Mouse (Mus musculus): ENCODE measurements around the gene Alas2. TPM values are rescaled to one million over a fixed set of nuclear protein-coding genes. Genes with fewer than 3 reads are reported as not detected.

Gene Alas2
- polyA plus RNA-seq (2012; ENCODE audit: insufficient read depth, insufficient read length, missing spikeins): 2.2 and 18.3 TPM in 2 replicates

- Histone ChIP-seq H3K4me3 (ENCODE audit: insufficient read depth, low read depth, low read length) (no peak within 1 kb of the TSS), H3K27ac (replicated peaks; ENCODE audit: low read depth, low read length) (no peak within 1 kb of the TSS), H3K4me1 (ENCODE audit: control insufficient read depth, insufficient read depth, insufficient read length, low read length) (no peaks in the 10 kb centered on the region)
Observed at GRCm38 (mm10) chrX:150547239-150547638, at the start of gene Alas2. Alas2 (plus strand) TSS chrX:150547375.

DNA sequence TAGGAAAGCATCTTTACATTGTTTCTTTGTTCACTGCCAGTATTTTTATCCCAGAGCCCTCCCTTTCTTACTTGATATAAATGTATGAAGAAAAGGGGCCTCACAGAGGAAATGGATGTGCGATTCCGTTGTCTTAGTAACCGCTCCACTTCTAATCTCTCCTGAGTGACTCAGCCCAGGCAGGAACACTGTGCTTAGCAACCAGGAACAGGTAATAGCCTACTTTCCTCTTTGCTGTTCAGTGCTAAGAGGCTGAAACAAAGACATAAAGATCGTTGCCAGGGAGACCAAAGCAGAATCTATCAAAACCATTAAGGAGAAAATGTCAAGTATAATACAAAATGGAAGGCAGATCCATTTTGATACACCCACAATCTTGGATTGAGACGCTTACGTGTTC, 38.5 kb upstream of the Alas2 start:
- Histone ChIP-seq H3K27ac (replicated peaks; ENCODE audit: low read depth, low read length) (no peak overlapping the region), H3K4me3 (ENCODE audit: insufficient read depth, low read depth, low read length) (no peak overlapping the region), H3K4me1 (ENCODE audit: control insufficient read depth, insufficient read depth, insufficient read length, low read length) (no peaks in the 10 kb centered on the region)

DNA sequence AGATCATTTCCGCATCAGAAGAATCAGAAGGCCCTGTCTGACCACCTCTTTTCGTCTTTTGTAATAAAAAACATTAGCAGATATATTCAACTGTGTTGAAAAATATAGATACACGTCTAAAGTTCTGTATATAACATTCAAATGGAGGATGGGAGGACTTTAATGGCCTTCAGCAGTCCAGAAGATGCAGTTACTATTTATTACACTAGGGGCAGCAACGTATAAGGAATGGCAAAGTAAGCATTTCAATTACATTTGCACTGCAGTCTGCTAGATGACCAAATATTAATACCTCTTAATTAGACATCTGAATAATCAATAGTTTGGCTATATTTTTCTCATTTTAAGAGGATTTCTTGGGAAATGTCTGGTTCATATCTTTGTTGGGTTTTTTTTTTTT, 36.5 kb upstream of the Alas2 start:
- Histone ChIP-seq H3K4me3 (ENCODE audit: insufficient read depth, low read depth, low read length) (no peak overlapping the region), H3K27ac (replicated peaks; ENCODE audit: low read depth, low read length) (no peak overlapping the region), H3K4me1 (ENCODE audit: control insufficient read depth, insufficient read depth, insufficient read length, low read length) (no peaks in the 10 kb centered on the region)

GRCm38 (mm10) chrX:150511274-150511673, 35.9 kb upstream of the Alas2 start:
- H3K27ac ChIP-seq (replicated peaks; ENCODE audit: low read depth, low read length): no peak overlapping the region
- H3K4me1 ChIP-seq (ENCODE audit: control insufficient read depth, insufficient read depth, insufficient read length, low read length): no peaks in the 10 kb centered on the region
- H3K4me3 ChIP-seq (ENCODE audit: insufficient read depth, low read depth, low read length): no peak overlapping the region

DNA sequence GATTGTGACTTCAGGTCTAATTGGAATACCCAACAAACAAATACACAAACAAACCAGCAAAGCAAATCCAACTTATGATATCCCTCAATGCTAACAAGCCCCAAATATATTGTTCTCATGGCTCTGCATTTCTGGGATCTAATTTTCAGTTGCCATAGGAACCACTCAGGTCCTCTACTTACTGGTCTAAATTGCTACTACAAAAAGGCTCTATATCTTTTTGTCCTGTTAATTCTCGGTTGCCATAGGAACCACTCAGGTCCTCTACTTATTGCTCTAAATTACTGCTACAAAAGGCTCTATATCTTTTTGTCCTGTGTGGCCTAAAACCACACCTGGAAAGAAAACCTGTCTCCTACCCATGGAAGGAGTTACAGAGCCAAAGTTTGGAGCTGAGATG, 33.0 kb upstream of the Alas2 start:
- no peak overlapping the region for H3K4me3 ChIP-seq (ENCODE audit: insufficient read depth, low read depth, low read length)
- H3K27ac ChIP-seq (replicated peaks; ENCODE audit: low read depth, low read length): no peak overlapping the region
- no peaks in the 10 kb centered on the region for H3K4me1 ChIP-seq (ENCODE audit: control insufficient read depth, insufficient read depth, insufficient read length, low read length)

- Histone ChIP-seq H3K27ac (replicated peaks; ENCODE audit: low read depth, low read length) (no peak overlapping the region), H3K4me3 (ENCODE audit: insufficient read depth, low read depth, low read length) (no peak overlapping the region), H3K4me1 (ENCODE audit: control insufficient read depth, insufficient read depth, insufficient read length, low read length) (no peaks in the 10 kb centered on the region)
Observed at GRCm38 (mm10) chrX:150516015-150516414, 31.2 kb upstream of the Alas2 start.

GRCm38 (mm10) chrX:150516477-150516876, 30.7 kb upstream of the Alas2 start:
- H3K27ac ChIP-seq (replicated peaks; ENCODE audit: low read depth, low read length): no peak overlapping the region
- H3K4me1 ChIP-seq (ENCODE audit: control insufficient read depth, insufficient read depth, insufficient read length, low read length): no peaks in the 10 kb centered on the region

DNA sequence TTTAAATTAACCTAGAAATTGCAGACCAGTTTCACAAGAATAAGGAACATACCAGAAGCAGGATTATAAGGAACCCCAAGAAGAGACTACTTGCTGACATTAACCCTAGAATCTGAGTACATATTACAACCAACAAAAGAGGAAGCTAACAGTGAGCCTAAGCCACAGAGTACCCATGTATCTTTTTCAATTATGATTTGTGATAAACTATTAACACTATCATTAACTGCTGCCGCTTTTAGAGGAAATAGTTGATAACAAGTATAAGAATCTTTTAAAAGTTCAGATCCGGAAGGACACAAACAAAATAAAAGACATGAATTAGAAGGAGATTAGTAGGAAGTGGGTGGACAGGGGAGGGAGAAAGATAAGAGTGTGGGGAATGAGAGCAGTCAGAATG, 7.1 kb upstream of the Alas2 start:
- Histone ChIP-seq H3K4me1 (ENCODE audit: control insufficient read depth, insufficient read depth, insufficient read length, low read length) (no peaks in the 10 kb centered on the region), H3K27ac (replicated peaks; ENCODE audit: low read depth, low read length) (no peak overlapping the region), H3K4me3 (ENCODE audit: insufficient read depth, low read depth, low read length) (no peak overlapping the region)

More at GRCm38 (mm10) chrX:150516477-150516876, 30.7 kb upstream of the Alas2 start:
- H3K4me3 ChIP-seq (ENCODE audit: insufficient read depth, low read depth, low read length): no peak overlapping the region

DNA sequence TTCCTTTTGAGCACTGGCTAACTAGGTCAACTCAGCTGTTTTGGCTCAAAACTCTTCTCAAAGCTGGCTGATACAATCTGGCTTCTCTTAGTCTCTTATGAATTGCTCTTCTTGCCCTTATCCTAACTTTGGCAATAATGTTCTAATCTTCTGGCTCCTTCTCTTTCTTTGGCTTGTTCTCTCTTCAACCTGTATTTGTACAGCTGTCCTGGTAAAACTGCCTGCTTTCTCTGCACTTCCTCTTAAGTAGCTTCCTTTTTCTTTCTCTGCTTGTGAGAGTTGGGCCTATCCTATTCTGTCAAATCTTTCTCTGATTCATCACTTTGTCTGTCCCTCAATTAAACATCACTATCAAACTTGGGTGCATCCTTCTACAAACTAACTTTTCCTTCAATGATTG, 5.5 kb upstream of the Alas2 start:
- H3K4me3 ChIP-seq (ENCODE audit: insufficient read depth, low read depth, low read length): no peak overlapping the region
- H3K27ac ChIP-seq (replicated peaks; ENCODE audit: low read depth, low read length): no peak overlapping the region
- no peaks in the 10 kb centered on the region for H3K4me1 ChIP-seq (ENCODE audit: control insufficient read depth, insufficient read depth, insufficient read length, low read length)

- Histone ChIP-seq H3K27ac (replicated peaks; ENCODE audit: low read depth, low read length) (no peak overlapping the region), H3K4me3 (ENCODE audit: insufficient read depth, low read depth, low read length) (no peak overlapping the region), H3K4me1 (ENCODE audit: control insufficient read depth, insufficient read depth, insufficient read length, low read length) (no peaks in the 10 kb centered on the region)
Observed at GRCm38 (mm10) chrX:150549639-150550038, 2.5 kb downstream of the Alas2 start.

GRCm38 (mm10) chrX:150551986-150552385, 4.8 kb downstream of the Alas2 start:
- H3K4me1 ChIP-seq (ENCODE audit: control insufficient read depth, insufficient read depth, insufficient read length, low read length): no peaks in the 10 kb centered on the region
- no peak overlapping the region for H3K4me3 ChIP-seq (ENCODE audit: insufficient read depth, low read depth, low read length)
- no peak overlapping the region for H3K27ac ChIP-seq (replicated peaks; ENCODE audit: low read depth, low read length)

GRCm38 (mm10) chrX:150554032-150554431, 6.9 kb downstream of the Alas2 start:
- no peaks in the 10 kb centered on the region for H3K4me1 ChIP-seq (ENCODE audit: control insufficient read depth, insufficient read depth, insufficient read length, low read length)
- H3K4me3 ChIP-seq (ENCODE audit: insufficient read depth, low read depth, low read length): no peak overlapping the region
- no peak overlapping the region for H3K27ac ChIP-seq (replicated peaks; ENCODE audit: low read depth, low read length)

DNA sequence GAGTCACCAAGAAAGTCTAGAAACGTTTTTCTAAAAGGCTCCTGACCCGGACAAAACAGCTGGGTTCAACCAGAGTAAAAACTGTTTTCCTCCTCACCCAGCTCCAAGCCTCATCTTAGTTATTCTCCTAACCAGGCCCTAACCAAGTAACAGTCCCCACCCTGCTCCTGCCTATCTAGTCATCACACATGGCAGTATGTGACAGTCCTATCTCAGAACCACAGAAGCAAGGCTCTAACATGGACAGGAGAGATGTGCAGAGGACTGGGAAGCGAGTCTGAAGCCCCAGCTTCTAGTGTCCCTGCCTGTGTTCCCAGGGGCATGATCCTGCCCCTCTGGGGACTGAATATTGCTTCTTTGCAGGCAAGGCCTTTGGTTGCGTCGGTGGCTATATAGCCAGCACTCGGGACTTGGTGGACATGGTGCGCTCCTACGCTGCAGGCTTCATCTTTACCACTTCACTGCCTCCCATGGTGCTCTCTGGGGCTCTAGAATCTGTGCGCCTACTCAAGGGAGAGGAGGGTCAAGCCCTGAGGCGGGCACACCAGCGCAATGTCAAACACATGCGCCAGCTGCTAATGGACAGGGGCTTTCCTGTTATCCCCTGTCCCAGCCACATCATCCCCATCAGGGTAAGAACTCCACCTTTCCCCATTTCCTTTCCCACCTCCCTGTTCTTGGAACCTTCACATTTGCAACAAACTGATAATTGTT, 17.6 kb downstream of the Alas2 start:
- Histone ChIP-seq H3K4me3 (ENCODE audit: insufficient read depth, low read depth, low read length) (no peak overlapping the region), H3K4me1 (ENCODE audit: control insufficient read depth, insufficient read depth, insufficient read length, low read length) (no peaks in the 10 kb centered on the region), H3K27ac (replicated peaks; ENCODE audit: low read depth, low read length) (no peak overlapping the region)

DNA sequence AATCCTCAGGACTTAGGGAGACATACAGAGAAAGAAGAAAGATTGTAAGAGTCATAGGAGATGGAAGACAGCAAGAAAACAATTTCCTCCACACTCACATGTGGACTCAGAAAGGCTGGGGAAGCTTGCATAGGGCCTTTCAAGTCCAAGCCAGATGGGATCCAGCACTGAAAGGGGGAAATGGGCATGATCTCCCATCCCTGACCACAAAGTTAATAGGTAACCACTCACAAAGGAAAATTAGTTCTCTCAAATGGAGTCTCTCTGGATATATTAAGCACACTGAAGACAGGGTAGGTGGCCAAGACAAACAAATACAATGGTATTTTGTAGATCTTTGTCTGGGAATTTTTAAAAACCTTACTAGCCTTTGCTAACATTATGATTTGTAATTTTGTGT, 34.7 kb downstream of the Alas2 start:
- H3K4me3 ChIP-seq (ENCODE audit: insufficient read depth, low read depth, low read length): no peak overlapping the region
- H3K4me1 ChIP-seq (ENCODE audit: control insufficient read depth, insufficient read depth, insufficient read length, low read length): no peaks in the 10 kb centered on the region

GRCm38 (mm10) chrX:150585116-150585515, 37.9 kb downstream of the Alas2 start:
- Histone ChIP-seq H3K4me1 (ENCODE audit: control insufficient read depth, insufficient read depth, insufficient read length, low read length) (no peaks in the 10 kb centered on the region), H3K27ac (replicated peaks; ENCODE audit: low read depth, low read length) (no peak overlapping the region), H3K4me3 (ENCODE audit: insufficient read depth, low read depth, low read length) (no peak overlapping the region)

More for the DNA sequence above, 34.7 kb downstream of the Alas2 start:
- no peak overlapping the region for H3K27ac ChIP-seq (replicated peaks; ENCODE audit: low read depth, low read length)

DNA sequence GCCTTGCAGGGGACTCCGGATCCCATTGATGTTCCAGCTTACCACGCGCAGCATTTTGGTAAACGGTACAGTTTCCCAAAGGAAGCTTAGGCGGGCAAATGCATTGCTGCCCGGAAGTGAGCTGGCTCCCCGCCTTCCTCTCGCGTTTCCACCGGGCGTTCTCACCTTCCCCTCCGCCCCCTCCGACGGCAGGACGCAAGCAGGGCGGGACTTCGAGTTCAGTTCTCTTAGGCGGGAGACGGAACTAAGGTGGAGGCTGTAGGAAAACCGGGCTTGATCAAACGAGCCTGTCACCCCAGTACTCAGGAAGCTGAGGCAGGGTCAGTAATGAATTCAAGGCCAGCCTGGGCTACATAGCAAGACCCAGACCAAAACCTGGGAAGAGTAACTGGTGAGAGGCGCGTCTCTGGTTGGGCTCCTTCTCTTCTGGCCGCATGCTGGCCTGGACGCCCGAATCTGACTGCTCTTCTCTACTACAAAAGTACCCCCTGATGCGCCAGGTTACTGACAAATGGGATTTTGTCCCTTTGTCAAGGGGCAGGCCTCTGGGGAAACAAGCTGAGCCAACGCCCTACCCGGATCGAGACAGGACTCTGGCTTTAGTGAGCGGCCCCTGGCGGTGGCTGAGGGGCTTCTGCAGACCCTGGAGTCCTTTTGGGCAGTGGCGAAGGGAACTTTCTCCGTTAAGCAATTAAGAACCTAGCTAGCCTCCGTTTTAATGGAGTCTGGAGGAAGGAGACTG, 41.0 kb downstream of the Alas2 start, which contains the start of gene Pfkfb1:
Gene Pfkfb1 (plus strand): TSS at position 207 of the 742 bp plus-strand sequence.
- peak within 1 kb of the TSS; percentile 73 for H3K4me3 ChIP-seq (ENCODE audit: insufficient read depth, low read depth, low read length)
- peak within 1 kb of the TSS; percentile 78 for H3K27ac ChIP-seq (replicated peaks; ENCODE audit: low read depth, low read length)
- H3K4me1 ChIP-seq (ENCODE audit: control insufficient read depth, insufficient read depth, insufficient read length, low read length): no peaks in the 10 kb centered on the region

All from brown adipose tissue, adult 24 weeks (tissue).